Mouse (Mus musculus): ENCODE measurements around the gene Zfp629.

DNA sequence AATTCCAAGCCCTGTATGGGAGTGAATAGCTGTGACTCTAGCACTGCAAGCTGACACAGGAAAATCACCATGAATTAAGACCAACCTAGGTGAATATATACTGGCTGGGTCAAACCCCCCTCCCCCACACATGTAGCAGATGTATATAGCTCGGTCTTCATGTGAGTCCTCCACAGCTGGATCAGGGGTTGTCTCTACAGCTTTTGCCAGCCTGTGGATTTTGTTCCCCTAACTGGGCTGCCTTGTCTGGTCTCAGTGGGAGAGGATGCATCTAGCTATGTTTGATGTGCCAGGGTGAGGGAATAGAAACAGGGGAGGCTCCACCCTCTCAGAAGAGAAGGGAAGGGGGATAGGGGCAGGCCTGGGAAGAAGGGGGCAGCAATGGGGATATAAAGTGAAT lies 739 bp upstream of the Zfp629 start:
- TF ChIP-seq MAX (IDR thresholded peaks at IDR 0.05) (no peak), CTCF (IDR thresholded peaks at IDR 0.05; ENCODE audit: control insufficient read depth, insufficient read depth, insufficient read length) (no peak), MYOD1 (IDR thresholded peaks at IDR 0.05; ENCODE audit: control insufficient read depth, insufficient read length, low read depth) (no peak)

All from C2C12 (cell line).